Mouse (Mus musculus) CD8-positive naive resting alpha-beta T cell, adult 2 months (primary cell): ENCODE measurements around the gene Abcc9.
"Not testable (repeated sequence)": the region's sequence is repeated elsewhere in the genome, so short reads cannot be mapped to it uniquely, and the experiment has no call there.

Source experiments
- DNase-seq, 2 experiments: peaks; one replicate each; pipeline ENCODE4 v3.0.0; 2022; ENCODE audit warnings: low read depth in 2 of 2, low spot score in 2 of 2

Gene Abcc9

GRCm38 (mm10) chr6:142706688-142707087, 4.6 kb upstream of the Abcc9 start:
- DNase-seq = no peak

- no peak for DNase-seq
These were observed 1.4 kb upstream of the Abcc9 start for GRCm38 (mm10) chr6:142703441-142703930.

- DNase-seq = no peak
These were observed 954 bp downstream of the Abcc9 start for GRCm38 (mm10) chr6:142701161-142701560.

GRCm38 (mm10) chr6:142700753-142701152, 1.4 kb downstream of the Abcc9 start:
- no peak for DNase-seq

- DNase-seq = no peak
These were observed 10.0 kb downstream of the Abcc9 start for GRCm38 (mm10) chr6:142692085-142692484.

GRCm38 (mm10) chr6:142689673-142690072, 12.4 kb downstream of the Abcc9 start:
- no peak for DNase-seq

- no peak for DNase-seq
These were observed 19.0 kb downstream of the Abcc9 start for GRCm38 (mm10) chr6:142682985-142683691.

- no peak for DNase-seq
These were observed 32.1 kb downstream of the Abcc9 start for GRCm38 (mm10) chr6:142670021-142670420.

GRCm38 (mm10) chr6:142669343-142669742, 32.8 kb downstream of the Abcc9 start:
- no peak for DNase-seq

GRCm38 (mm10) chr6:142668831-142669230, 33.3 kb downstream of the Abcc9 start:
- no peak for DNase-seq

- no peak for DNase-seq
These were observed 33.7 kb downstream of the Abcc9 start for GRCm38 (mm10) chr6:142668419-142668766.

GRCm38 (mm10) chr6:142667701-142668418, 34.3 kb downstream of the Abcc9 start:
- no peak for DNase-seq

GRCm38 (mm10) chr6:142662056-142662455, 40.1 kb downstream of the Abcc9 start:
- DNase-seq = not testable (repeated sequence)

- DNase-seq = peak; percentile 11 to 35
These were observed 43.1 kb downstream of the Abcc9 start for GRCm38 (mm10) chr6:142659038-142659437.

GRCm38 (mm10) chr6:142654561-142654960, 47.6 kb downstream of the Abcc9 start:
- no peak for DNase-seq

- no peak for DNase-seq
These were observed 49.9 kb downstream of the Abcc9 start for GRCm38 (mm10) chr6:142652175-142652574.

- DNase-seq = no peak
These were observed 52.8 kb downstream of the Abcc9 start for GRCm38 (mm10) chr6:142649331-142649730.

GRCm38 (mm10) chr6:142645474-142645873, 56.6 kb downstream of the Abcc9 start:
- DNase-seq = no peak

- no peak for DNase-seq
These were observed 62.8 kb downstream of the Abcc9 start for GRCm38 (mm10) chr6:142639301-142639700.

GRCm38 (mm10) chr6:142635654-142636053, 66.5 kb downstream of the Abcc9 start:
- DNase-seq = no peak

GRCm38 (mm10) chr6:142635185-142635583, 66.9 kb downstream of the Abcc9 start:
- DNase-seq = no peak

- DNase-seq = no peak
These were observed 67.5 kb downstream of the Abcc9 start for GRCm38 (mm10) chr6:142634530-142635184.
